Mouse (Mus musculus): ENCODE measurements at regions not wholly inside any gene's neighbourhood (a gene's known extent, or its start where the extent isn't known, plus 50 kb on each side); places are given as distances from the start of the nearest gene placed in this dataset.

DNA sequence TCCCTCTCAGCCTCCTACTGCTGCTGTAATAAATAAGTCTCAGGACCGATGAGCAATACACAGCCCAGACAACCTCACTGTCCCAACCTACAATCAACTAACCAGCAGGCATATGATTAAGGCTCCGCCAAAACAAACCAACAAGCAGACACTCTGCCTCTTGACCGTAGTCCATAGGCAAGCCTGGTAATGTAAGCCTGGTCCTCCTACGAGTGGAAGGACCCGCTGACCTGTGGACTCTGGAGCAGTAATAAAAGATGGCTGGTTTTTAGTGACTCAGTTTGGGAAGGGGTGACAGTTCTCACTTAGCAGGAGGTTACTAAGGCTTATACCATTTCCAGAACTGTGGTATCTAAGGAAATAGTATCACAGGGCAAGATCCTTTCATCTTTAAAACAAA lies 53.4 kb downstream of the Gm47996 start:
- Histone ChIP-seq H3K4me1 (ENCODE audit: control insufficient read depth, insufficient read depth, low read length) (no peaks in the 10 kb centered on the region), H3K4me3 (ENCODE audit: low read depth, low read length) (no peak overlapping the region), H3K27ac (ENCODE audit: low read depth, low read length) (no peak overlapping the region), H3K36me3 (ENCODE audit: control insufficient read depth, insufficient read depth, low read length) (no peaks in the 10 kb centered on the region), H3K4me2 (no peak overlapping the region), H3K9ac (ENCODE audit: low read length) (no peak overlapping the region), H3K27me3 (ENCODE audit: control insufficient read depth, insufficient read depth, low read length) (no peaks in the 10 kb centered on the region), H3K9me3 (ENCODE audit: control insufficient read depth, low read length) (no peaks in the 10 kb centered on the region)
- WGBS = 88% methylated on average over 5 of the region's 5 CpGs
- ATAC-seq (ENCODE audit: low FRiP score) (no peak), DNase-seq (ENCODE audit: low spot score, missing footprints) (no peak)

- no peaks in the 10 kb centered on the region for H3K4me1 ChIP-seq (ENCODE audit: control insufficient read depth, insufficient read depth, low read length)
- no peaks in the 10 kb centered on the region for H3K9me3 ChIP-seq (ENCODE audit: control insufficient read depth, low read length)
- DNase-seq (ENCODE audit: low spot score, missing footprints) = no peak
- no peak overlapping the region for H3K27ac ChIP-seq (ENCODE audit: low read depth, low read length)
- no peak overlapping the region for H3K4me2 ChIP-seq
- 62% methylated on average over 2 of the region's 2 CpGs for WGBS
- no peak for ATAC-seq (ENCODE audit: low FRiP score)
- no peaks in the 10 kb centered on the region for H3K27me3 ChIP-seq (ENCODE audit: control insufficient read depth, insufficient read depth, low read length)
- H3K4me3 ChIP-seq (ENCODE audit: low read depth, low read length) = no peak overlapping the region
- no peaks in the 10 kb centered on the region for H3K36me3 ChIP-seq (ENCODE audit: control insufficient read depth, insufficient read depth, low read length)
- H3K9ac ChIP-seq (ENCODE audit: low read length) = no peak overlapping the region
These were observed 53.9 kb downstream of the Gm47996 start for GRCm38 (mm10) chr1:151263830-151264229.

DNA sequence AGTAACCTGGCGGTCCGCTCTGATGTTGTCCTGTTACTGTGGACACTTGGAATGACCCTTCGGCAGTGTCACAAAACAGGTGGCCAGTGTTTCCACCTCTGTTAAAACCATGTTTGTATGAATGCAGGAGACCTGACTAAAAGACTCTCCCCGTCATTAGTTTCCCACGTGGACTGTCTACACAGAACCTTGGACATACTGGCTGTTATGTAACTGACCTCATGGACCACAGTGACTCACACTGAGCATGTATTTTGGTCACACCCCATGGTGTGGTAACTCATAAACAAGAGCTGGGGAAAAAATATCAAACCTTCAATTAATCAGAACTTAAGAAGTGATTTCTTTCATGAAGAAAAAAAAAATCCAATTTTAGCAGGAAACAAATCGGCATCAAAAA lies 54.9 kb downstream of the Gm47996 start:
- H3K4me3 ChIP-seq (ENCODE audit: low read depth, low read length) = no peak overlapping the region
- no peaks in the 10 kb centered on the region for H3K9me3 ChIP-seq (ENCODE audit: control insufficient read depth, low read length)
- H3K27ac ChIP-seq (ENCODE audit: low read depth, low read length) = no peak overlapping the region
- DNase-seq (ENCODE audit: low spot score, missing footprints) = no peak
- WGBS = 94% methylated on average over 6 of the region's 6 CpGs
- no peaks in the 10 kb centered on the region for H3K27me3 ChIP-seq (ENCODE audit: control insufficient read depth, insufficient read depth, low read length)
- no peak overlapping the region for H3K9ac ChIP-seq (ENCODE audit: low read length)
- ATAC-seq (ENCODE audit: low FRiP score) = no peak
- H3K4me1 ChIP-seq (ENCODE audit: control insufficient read depth, insufficient read depth, low read length) = no peaks in the 10 kb centered on the region
- H3K36me3 ChIP-seq (ENCODE audit: control insufficient read depth, insufficient read depth, low read length) = no peaks in the 10 kb centered on the region
- H3K4me2 ChIP-seq = no peak overlapping the region

GRCm38 (mm10) chr1:151265590-151265989 lies 55.7 kb downstream of the Gm47996 start:
- H3K27me3 ChIP-seq (ENCODE audit: control insufficient read depth, insufficient read depth, low read length) = no peaks in the 10 kb centered on the region
- H3K9me3 ChIP-seq (ENCODE audit: control insufficient read depth, low read length) = no peaks in the 10 kb centered on the region
- H3K27ac ChIP-seq (ENCODE audit: low read depth, low read length) = no peak overlapping the region
- H3K4me2 ChIP-seq = no peak overlapping the region
- H3K9ac ChIP-seq (ENCODE audit: low read length) = no peak overlapping the region
- no peaks in the 10 kb centered on the region for H3K36me3 ChIP-seq (ENCODE audit: control insufficient read depth, insufficient read depth, low read length)
- ATAC-seq (ENCODE audit: low FRiP score) (no peak), DNase-seq (ENCODE audit: low spot score, missing footprints) (no peak)
- WGBS = 77% methylated on average over 5 of the region's 5 CpGs
- H3K4me3 ChIP-seq (ENCODE audit: low read depth, low read length) = no peak overlapping the region
- no peaks in the 10 kb centered on the region for H3K4me1 ChIP-seq (ENCODE audit: control insufficient read depth, insufficient read depth, low read length)

- Histone ChIP-seq H3K27me3 (ENCODE audit: control insufficient read depth, insufficient read depth, low read length) (no peaks in the 10 kb centered on the region), H3K9ac (ENCODE audit: low read length) (no peak overlapping the region), H3K4me3 (ENCODE audit: low read depth, low read length) (no peak overlapping the region), H3K4me2 (no peak overlapping the region), H3K36me3 (ENCODE audit: control insufficient read depth, insufficient read depth, low read length) (no peaks in the 10 kb centered on the region), H3K27ac (ENCODE audit: low read depth, low read length) (no peak overlapping the region), H3K9me3 (ENCODE audit: control insufficient read depth, low read length) (no peaks in the 10 kb centered on the region), H3K4me1 (ENCODE audit: control insufficient read depth, insufficient read depth, low read length) (no peaks in the 10 kb centered on the region)
- WGBS = 94% methylated on average over 4 of the region's 4 CpGs
- peak; percentile 56 for DNase-seq (ENCODE audit: low spot score, missing footprints)
- no peak for ATAC-seq (ENCODE audit: low FRiP score)
These were observed 56.8 kb downstream of the Gm47996 start for GRCm38 (mm10) chr1:151266703-151267102.

- Histone ChIP-seq H3K27me3 (ENCODE audit: control insufficient read depth, insufficient read depth, low read length) (no peaks in the 10 kb centered on the region), H3K9ac (ENCODE audit: low read length) (no peak overlapping the region), H3K4me3 (ENCODE audit: low read depth, low read length) (no peak overlapping the region), H3K4me1 (ENCODE audit: control insufficient read depth, insufficient read depth, low read length) (no peaks in the 10 kb centered on the region), H3K36me3 (ENCODE audit: control insufficient read depth, insufficient read depth, low read length) (no peaks in the 10 kb centered on the region), H3K9me3 (ENCODE audit: control insufficient read depth, low read length) (no peaks in the 10 kb centered on the region), H3K27ac (ENCODE audit: low read depth, low read length) (no peak overlapping the region), H3K4me2 (no peak overlapping the region)
- WGBS = 77% methylated on average over 8 of the region's 8 CpGs
- ATAC-seq (ENCODE audit: low FRiP score) (no peak), DNase-seq (ENCODE audit: low spot score, missing footprints) (peak; percentile 45)
These were observed 60.8 kb downstream of the Gm47996 start for GRCm38 (mm10) chr1:151270691-151271090.

- Histone ChIP-seq H3K9me3 (ENCODE audit: control insufficient read depth, low read length) (no peaks in the 10 kb centered on the region), H3K27ac (ENCODE audit: low read depth, low read length) (no peak overlapping the region), H3K4me3 (ENCODE audit: low read depth, low read length) (no peak overlapping the region), H3K27me3 (ENCODE audit: control insufficient read depth, insufficient read depth, low read length) (no peaks in the 10 kb centered on the region), H3K36me3 (ENCODE audit: control insufficient read depth, insufficient read depth, low read length) (no peaks in the 10 kb centered on the region), H3K4me1 (ENCODE audit: control insufficient read depth, insufficient read depth, low read length) (no peaks in the 10 kb centered on the region), H3K4me2 (no peak overlapping the region), H3K9ac (ENCODE audit: low read length) (no peak overlapping the region)
- no peak for ATAC-seq (ENCODE audit: low FRiP score)
- peak; percentile 53 for DNase-seq (ENCODE audit: low spot score, missing footprints)
- 88% methylated on average over 4 of the region's 4 CpGs for WGBS
These were observed 64.4 kb downstream of the Gm47996 start for GRCm38 (mm10) chr1:151274306-151274705.

- 92% methylated on average over 3 of the region's 3 CpGs for WGBS
- ATAC-seq (ENCODE audit: low FRiP score) = no peak
- Histone ChIP-seq H3K4me2 (no peak overlapping the region), H3K4me3 (ENCODE audit: low read depth, low read length) (no peak overlapping the region), H3K4me1 (ENCODE audit: control insufficient read depth, insufficient read depth, low read length) (no peaks in the 10 kb centered on the region), H3K9me3 (ENCODE audit: control insufficient read depth, low read length) (no peaks in the 10 kb centered on the region), H3K9ac (ENCODE audit: low read length) (no peak overlapping the region), H3K27me3 (ENCODE audit: control insufficient read depth, insufficient read depth, low read length) (no peaks in the 10 kb centered on the region), H3K27ac (ENCODE audit: low read depth, low read length) (no peak overlapping the region), H3K36me3 (ENCODE audit: control insufficient read depth, insufficient read depth, low read length) (no peaks in the 10 kb centered on the region)
- DNase-seq (ENCODE audit: low spot score, missing footprints) = no peak
These were observed 65.7 kb downstream of the Gm47996 start for GRCm38 (mm10) chr1:151275581-151275980.

DNA sequence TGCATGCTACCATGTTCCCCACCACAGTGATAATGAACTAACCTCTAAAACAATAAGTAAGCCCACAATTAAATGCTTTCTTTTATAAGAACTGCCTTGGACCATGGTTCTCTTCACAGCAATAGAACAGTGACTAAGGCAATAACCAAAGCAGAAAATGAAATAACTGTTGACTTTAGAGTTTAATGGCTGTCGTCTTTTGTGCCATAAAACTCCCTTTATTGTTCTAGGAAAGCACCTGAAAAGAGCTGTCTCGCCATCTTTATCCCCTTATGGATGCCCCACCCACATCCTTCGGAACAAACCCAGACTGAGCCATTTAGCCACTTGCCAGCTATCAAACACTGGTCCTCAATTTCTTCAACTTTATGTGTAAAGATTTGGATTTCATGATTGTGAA lies 64.3 kb upstream of the Ivns1abp start:
- DNase-seq (ENCODE audit: low spot score, missing footprints) (no peak), ATAC-seq (ENCODE audit: low FRiP score) (no peak)
- Histone ChIP-seq H3K27ac (ENCODE audit: low read depth, low read length) (no peak overlapping the region), H3K4me1 (ENCODE audit: control insufficient read depth, insufficient read depth, low read length) (no peaks in the 10 kb centered on the region), H3K4me2 (no peak overlapping the region), H3K27me3 (ENCODE audit: control insufficient read depth, insufficient read depth, low read length) (no peaks in the 10 kb centered on the region), H3K36me3 (ENCODE audit: control insufficient read depth, insufficient read depth, low read length) (no peaks in the 10 kb centered on the region), H3K9me3 (ENCODE audit: control insufficient read depth, low read length) (no peaks in the 10 kb centered on the region), H3K4me3 (ENCODE audit: low read depth, low read length) (no peak overlapping the region), H3K9ac (ENCODE audit: low read length) (no peak overlapping the region)
- 84% methylated on average over 3 of the region's 3 CpGs for WGBS

GRCm38 (mm10) chr1:151285045-151285444 lies 59.2 kb upstream of the Ivns1abp start:
- Histone ChIP-seq H3K27ac (ENCODE audit: low read depth, low read length) (no peak overlapping the region), H3K4me2 (no peak overlapping the region)
- 85% methylated on average over 7 of the region's 7 CpGs for WGBS

More at GRCm38 (mm10) chr1:151285045-151285444, 59.2 kb upstream of the Ivns1abp start:
- ATAC-seq (ENCODE audit: low FRiP score) (no peak), DNase-seq (ENCODE audit: low spot score, missing footprints) (no peak)
- no peaks in the 10 kb centered on the region for H3K36me3 ChIP-seq (ENCODE audit: control insufficient read depth, insufficient read depth, low read length)
- H3K4me1 ChIP-seq (ENCODE audit: control insufficient read depth, insufficient read depth, low read length) = no peaks in the 10 kb centered on the region
- H3K4me3 ChIP-seq (ENCODE audit: low read depth, low read length) = no peak overlapping the region
- no peaks in the 10 kb centered on the region for H3K27me3 ChIP-seq (ENCODE audit: control insufficient read depth, insufficient read depth, low read length)
- H3K9ac ChIP-seq (ENCODE audit: low read length) = no peak overlapping the region
- H3K9me3 ChIP-seq (ENCODE audit: control insufficient read depth, low read length) = no peaks in the 10 kb centered on the region

All from midbrain, embryonic 11.5 days (tissue).